Mouse (Mus musculus) ES-E14 (cell line): ENCODE results near the gene Gm21970. TPM values are rescaled to one million over a fixed set of nuclear protein-coding genes. Genes with fewer than 3 reads are reported as not detected.

Experiments used
- DNase-seq: peaks from one replicate; pipeline ENCODE4 v3.0.0-alpha.2; 2013; ENCODE audit warnings: low read depth, low spot score
- H3K27ac ChIP-seq: 2 replicates; pipeline ENCODE4 v1.5.1; 2012; ENCODE audit warnings: low read depth, mild to moderate bottlenecking, low read length, moderate library complexity, mixed read lengths; ENCODE audit not compliant: poor library complexity, insufficient read depth, severe bottlenecking
- H3K36me3 ChIP-seq: 2 replicates; pipeline ENCODE4 v1.6.1; 2012; ENCODE audit warnings: mild to moderate bottlenecking, low read length, moderate library complexity, mixed read lengths; ENCODE audit not compliant: control insufficient read depth, poor library complexity, insufficient read depth, severe bottlenecking
- H3K4me1 ChIP-seq, 2 experiments: fragments of 150-350 bp in 1 of 2; sonication (generic) in 1 of 2; 2 replicates each; pipeline ENCODE4 v1.6.1; 2012; ENCODE audit warnings: low read length in 2 of 2, mild to moderate bottlenecking in 1 of 2, mixed read lengths in 1 of 2; ENCODE audit not compliant: control insufficient read depth in 2 of 2, insufficient read depth in 2 of 2, poor library complexity in 1 of 2
- H3K4me3 ChIP-seq, 2 experiments: fragments of 150-350 bp in 1 of 2; sonication (generic) in 1 of 2; 2 replicates each; pipeline ENCODE4 v1.5.1; 2012; ENCODE audit warnings: low read length in 2 of 2, low read depth in 1 of 2, mild to moderate bottlenecking in 1 of 2, mixed read lengths in 1 of 2; ENCODE audit not compliant: insufficient read depth in 1 of 2, poor library complexity in 1 of 2, severe bottlenecking in 1 of 2
- H3K9ac ChIP-seq: 2 replicates; pipeline ENCODE4 v1.6.1; 2012; ENCODE audit warnings: low read depth, mild to moderate bottlenecking, low read length, mixed read lengths; ENCODE audit not compliant: poor library complexity, insufficient read depth, severe bottlenecking
- H3K9me3 ChIP-seq: fragments of 150-350 bp; sonication (generic); 2 replicates; pipeline ENCODE4 v1.6.1; 2012; ENCODE audit warnings: low read depth, mild to moderate bottlenecking, low read length; ENCODE audit not compliant: control insufficient read depth, insufficient read depth
- CHD2 ChIP-seq: IDR thresholded peaks from 2 replicates; pipeline ENCODE4 v1.6.1; 2014; ENCODE audit warnings: mild to moderate bottlenecking, low read depth, low read length, inconsistent platforms
- HCFC1 ChIP-seq: IDR thresholded peaks from 2 replicates; pipeline ENCODE4 v1.6.1; 2012; ENCODE audit warnings: low read length, inconsistent platforms, borderline replicate concordance; ENCODE audit not compliant: insufficient read depth
- MAFK ChIP-seq: IDR thresholded peaks from 2 replicates; pipeline ENCODE4 v1.6.1; 2014; ENCODE audit warnings: mild to moderate bottlenecking, low read depth, low read length, inconsistent platforms; ENCODE audit not compliant: insufficient read depth
- ZC3H11A ChIP-seq: IDR thresholded peaks from 2 replicates; pipeline ENCODE4 v1.6.1; 2012; ENCODE audit warnings: low read depth, mild to moderate bottlenecking, inconsistent platforms, low read length, borderline replicate concordance
- ZNF384 ChIP-seq: IDR thresholded peaks from 2 replicates; pipeline ENCODE4 v1.6.1; 2012; ENCODE audit warnings: low read depth, low read length, inconsistent platforms
- in situ Hi-C, 2 experiments: fragments of 600-800 bp; cut with MboI; formaldehyde crosslinking; loops; one replicate each; pipeline ENCODE4 v1.15.1; 2025; ENCODE audit warnings: low sequenced_read_pairs in 2 of 2, inconsistent platforms in 1 of 2; ENCODE audit not compliant: unreplicated experiment in 2 of 2
- total RNA-seq: library from RNA; depleted of rRNA; stranded (reverse); fragments of 300-350 nt; gene quantifications from 2 replicates; pipeline ENCODE4 v1.2.3, GENCODE M21; 2012

Gene Gm21970
- total RNA-seq, 1 experiment, result not detected

DNA sequence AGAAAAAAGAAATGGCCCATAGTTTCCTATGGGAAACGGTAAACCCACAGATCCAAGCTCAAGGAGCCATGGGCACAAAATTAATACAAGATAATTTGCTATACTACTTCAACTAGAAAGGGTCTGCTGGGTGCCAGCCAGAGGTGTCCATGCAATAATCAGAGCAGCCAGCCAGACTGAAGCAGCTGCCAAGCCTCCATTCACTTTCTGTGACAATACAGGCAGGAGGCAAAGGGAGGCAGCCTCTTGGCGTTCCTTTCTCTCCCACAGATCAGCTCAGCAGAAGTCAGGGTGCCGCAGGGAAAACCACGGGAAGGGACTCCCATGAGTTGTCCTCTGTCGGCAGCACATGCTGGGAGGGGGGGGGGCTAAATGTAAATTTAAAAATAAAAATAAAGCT is 67.5 kb downstream of the Gm21970 start:
- Histone ChIP-seq H3K27ac (no peak overlapping the region), H3K9ac (no peak overlapping the region), H3K36me3 (no peaks in the 10 kb centered on the region), H3K9me3 (no peaks in the 10 kb centered on the region), H3K4me1 (no peaks in the 10 kb centered on the region), H3K4me3 (no peak overlapping the region)
- DNase-seq, result no peak
- in situ Hi-C loops, result no loop called here
- no peak for TF ChIP-seq ZNF384
- no peak for TF ChIP-seq HCFC1
- TF ChIP-seq MAFK, result no peak
- no peak for TF ChIP-seq ZC3H11A
- TF ChIP-seq CHD2, result no peak

DNA sequence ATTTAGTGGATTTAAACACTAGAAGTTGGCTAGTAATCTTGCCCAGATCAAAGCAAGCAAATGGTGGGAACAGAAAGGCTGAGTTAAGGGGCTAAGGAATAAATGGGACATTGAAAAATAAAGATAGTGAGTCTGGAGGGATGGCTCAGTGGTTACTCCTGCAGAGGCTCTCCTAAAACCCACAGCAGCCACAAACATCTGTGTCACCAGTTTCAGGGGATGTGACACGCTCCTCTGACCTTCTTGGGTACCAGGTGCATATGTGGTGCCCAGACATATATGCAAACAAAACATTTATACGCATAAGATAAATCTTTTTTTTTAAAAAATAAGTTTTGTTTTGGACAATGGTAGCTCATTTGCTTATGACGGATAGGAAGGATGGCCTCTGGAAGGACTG is 67.9 kb downstream of the Gm21970 start:
- no peak for DNase-seq
- no peaks in the 10 kb centered on the region for H3K36me3 ChIP-seq
- in situ Hi-C loops, result no loop called here

DNA sequence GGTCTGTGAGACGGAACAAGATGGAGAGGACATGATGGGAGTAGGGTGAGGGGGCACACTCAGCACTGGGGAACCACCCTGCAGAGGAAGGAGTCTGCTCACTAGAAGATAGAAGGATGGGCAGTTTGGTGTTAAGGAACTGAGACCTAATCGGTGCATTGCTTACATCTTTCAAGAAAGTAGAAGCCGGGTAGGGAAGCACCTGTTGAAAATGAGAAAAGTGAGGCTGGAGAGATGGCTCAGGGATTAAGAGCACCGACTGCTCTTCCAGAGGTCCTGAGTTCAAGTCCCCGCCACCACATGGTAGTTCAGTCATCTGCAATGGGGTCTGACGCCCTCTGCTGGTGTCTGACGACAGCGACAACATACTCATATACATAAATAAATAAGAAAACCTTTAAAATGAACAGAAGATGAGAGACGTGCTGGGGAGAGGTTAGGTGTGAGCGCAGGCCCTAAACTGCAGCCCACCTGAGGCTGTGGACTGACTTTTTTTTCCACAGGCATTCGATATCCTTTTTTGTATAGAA is 68.4 kb downstream of the Gm21970 start:
- TF ChIP-seq CHD2 (no peak), ZNF384 (no peak), ZC3H11A (no peak), MAFK (no peak), HCFC1 (no peak)
- H3K9me3 ChIP-seq, result no peaks in the 10 kb centered on the region

More for the DNA sequence above, 67.9 kb downstream of the Gm21970 start:
- H3K27ac ChIP-seq, result no peak overlapping the region
- no peaks in the 10 kb centered on the region for H3K4me1 ChIP-seq
- H3K9me3 ChIP-seq, result no peaks in the 10 kb centered on the region
- H3K9ac ChIP-seq, result no peak overlapping the region
- no peak overlapping the region for H3K4me3 ChIP-seq
- TF ChIP-seq ZNF384 (no peak), MAFK (no peak), ZC3H11A (no peak), CHD2 (no peak), HCFC1 (no peak)

DNA sequence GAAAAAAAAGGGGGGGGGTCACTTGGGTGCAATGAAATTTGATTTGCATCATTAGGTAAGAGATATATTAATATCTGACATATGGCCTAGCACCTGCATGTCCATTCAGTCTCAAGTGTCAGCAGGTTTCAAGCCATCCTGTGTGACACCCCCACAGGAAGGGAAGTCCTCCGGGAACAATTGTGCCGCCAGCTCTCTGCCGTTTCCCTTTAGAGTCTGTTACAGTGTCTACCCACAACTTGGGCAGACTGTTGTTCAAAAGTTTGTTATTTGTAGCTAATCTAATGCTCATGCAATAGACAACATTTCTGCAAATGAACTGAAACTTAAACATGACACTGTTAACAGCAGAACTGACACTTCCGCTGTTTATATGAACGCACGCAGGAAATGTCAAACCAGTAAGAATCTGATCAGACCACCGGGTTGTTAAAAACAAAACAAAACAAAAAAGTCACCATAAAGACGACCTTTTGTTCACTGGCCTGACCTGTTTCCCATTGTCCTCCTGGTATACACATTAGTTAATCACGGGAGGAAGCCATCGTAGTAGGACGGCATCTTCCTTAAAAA is 69.6 kb downstream of the Gm21970 start:
- in situ Hi-C loops, result no loop called here
- no peak for TF ChIP-seq ZNF384
- TF ChIP-seq MAFK, result no peak
- TF ChIP-seq HCFC1, result no peak
- TF ChIP-seq CHD2, result no peak
- TF ChIP-seq ZC3H11A, result no peak
- DNase-seq, result no peak

More for the DNA sequence above, 68.4 kb downstream of the Gm21970 start:
- in situ Hi-C loops, result no loop called here
- Histone ChIP-seq H3K4me1 (no peaks in the 10 kb centered on the region), H3K9ac (no peak overlapping the region), H3K27ac (no peak overlapping the region), H3K36me3 (no peaks in the 10 kb centered on the region), H3K4me3 (no peak overlapping the region)
- DNase-seq, result no peak

More for the DNA sequence above, 69.6 kb downstream of the Gm21970 start:
- H3K9ac ChIP-seq, result no peak overlapping the region
- no peak overlapping the region for H3K27ac ChIP-seq
- H3K4me3 ChIP-seq, result no peak overlapping the region
- H3K4me1 ChIP-seq, result no peaks in the 10 kb centered on the region
- H3K9me3 ChIP-seq, result no peaks in the 10 kb centered on the region
- no peaks in the 10 kb centered on the region for H3K36me3 ChIP-seq
